Mouse (Mus musculus) layer of hippocampus, postnatal 14 days (tissue): ENCODE measurements around the gene Spsb1. TPM values are rescaled to one million over a fixed set of nuclear protein-coding genes. Genes with fewer than 3 reads are reported as not detected.

Experiments
- DNase-seq, 2 experiments: peaks; one replicate each; pipeline ENCODE4 v3.0.0; 2021 to 2022; ENCODE audit warnings: low spot score in 2 of 2, mixed read lengths in 1 of 2
- long read RNA-seq, 2 experiments: library from polyadenylated mRNA; stranded (forward); transcript quantifications; one replicate each; pipeline ENCODE4 v2.0.0; 2021
- total RNA-seq, 2 experiments: library from RNA; stranded (reverse); gene quantifications; 2 replicates each; pipeline ENCODE4 v1.2.3; 2021

Gene Spsb1
- total RNA-seq, result 10 to 100 TPM; 25.3 to 29.1 TPM
- long read RNA-seq, experiment 1, transcript Spsb1-201 (3 exons, 3,092 nt), result major isoform, 16 of 24 reads
- long read RNA-seq, experiment 1, partial matches to known transcripts, result 0 of 24 reads
- long read RNA-seq, experiment 1, other reads (novel, unspliced or antisense), result 5 of 24 reads
- long read RNA-seq, experiment 2, transcript Spsb1-201 (3 exons, 3,092 nt), result major isoform, 19 of 24 reads
- long read RNA-seq, experiment 2, partial matches to known transcripts, result 0 of 24 reads
- long read RNA-seq, experiment 2, other reads (novel, unspliced or antisense), result 5 of 24 reads

DNA sequence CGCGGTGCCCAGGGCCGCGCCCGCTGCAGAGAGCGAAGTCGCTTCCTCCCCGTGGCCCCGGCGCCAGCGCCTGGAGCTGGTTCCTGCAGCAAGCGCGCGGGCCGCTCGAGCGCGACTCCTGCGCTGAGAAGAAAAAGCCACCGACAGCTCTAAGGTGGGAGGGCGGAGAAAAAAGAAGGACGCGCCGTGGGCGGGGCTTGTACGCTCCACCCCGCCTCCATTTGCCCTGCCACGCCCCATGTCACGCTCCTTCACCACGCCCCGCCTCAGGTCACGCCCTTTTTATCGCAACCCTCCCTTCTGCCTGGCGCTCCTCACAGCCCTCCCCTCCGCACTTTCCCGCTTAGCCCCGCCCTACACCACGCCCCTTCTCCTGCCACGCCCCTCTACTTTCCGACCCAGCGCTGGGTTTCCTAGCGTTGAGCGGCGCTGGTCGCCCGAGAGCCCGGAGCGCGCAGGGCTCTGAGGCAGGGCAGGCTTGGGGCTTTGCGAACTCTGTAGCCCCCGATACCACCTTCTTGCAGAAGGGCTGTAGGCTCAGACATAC is at the start of gene Spsb1:
Gene Spsb1 (minus strand): TSS at position 151 of the 547 bp plus-strand sequence.
- DNase-seq, result peak; percentile 94 to 97

DNA sequence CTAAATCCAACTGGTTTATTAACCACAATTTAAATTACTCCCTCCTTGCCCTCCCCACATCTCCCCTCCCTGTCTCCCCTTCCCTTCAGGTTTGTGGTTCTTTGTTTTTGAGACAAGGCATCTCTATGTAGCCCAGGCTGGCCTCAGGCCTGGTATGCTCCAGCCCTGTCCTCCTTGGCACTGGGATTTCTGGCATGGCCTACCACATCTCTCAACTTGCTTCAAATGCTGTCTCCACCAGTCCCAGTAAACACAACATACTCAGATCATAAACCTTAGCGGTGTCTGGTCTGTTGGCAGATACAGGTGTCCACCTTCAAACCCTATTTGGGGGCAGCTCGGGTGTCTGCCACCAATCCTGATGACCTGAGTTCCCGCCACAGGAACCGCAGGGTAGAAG is 48.8 kb upstream of the Spsb1 start:
- DNase-seq, result no peak

DNA sequence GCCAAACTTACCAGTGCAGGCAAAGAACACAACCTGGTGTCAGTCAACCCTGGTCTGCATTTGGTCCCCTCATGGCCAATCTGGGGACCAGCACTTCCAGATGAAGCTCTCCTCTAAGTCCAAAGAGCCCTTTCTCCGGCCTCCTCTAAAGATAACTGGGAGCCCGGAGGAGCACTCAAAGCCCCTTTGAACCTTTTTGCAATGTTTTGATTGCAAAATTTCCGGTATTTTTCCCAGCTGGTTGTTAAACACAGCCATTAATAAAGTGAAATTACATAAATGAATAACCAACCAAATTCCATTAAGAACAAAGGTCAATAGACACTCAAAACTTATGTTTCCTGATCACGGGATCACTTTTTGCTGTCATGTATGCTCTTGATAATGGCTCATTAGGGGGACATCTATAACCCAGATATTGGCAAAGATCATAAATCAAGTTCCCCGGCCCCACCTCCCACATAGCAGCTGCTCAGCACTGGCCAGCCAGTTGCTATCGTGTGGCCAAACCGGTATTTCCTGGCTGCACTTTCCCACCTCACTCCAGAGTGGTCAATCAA is 48.3 kb upstream of the Spsb1 start:
- DNase-seq, result no peak

DNA sequence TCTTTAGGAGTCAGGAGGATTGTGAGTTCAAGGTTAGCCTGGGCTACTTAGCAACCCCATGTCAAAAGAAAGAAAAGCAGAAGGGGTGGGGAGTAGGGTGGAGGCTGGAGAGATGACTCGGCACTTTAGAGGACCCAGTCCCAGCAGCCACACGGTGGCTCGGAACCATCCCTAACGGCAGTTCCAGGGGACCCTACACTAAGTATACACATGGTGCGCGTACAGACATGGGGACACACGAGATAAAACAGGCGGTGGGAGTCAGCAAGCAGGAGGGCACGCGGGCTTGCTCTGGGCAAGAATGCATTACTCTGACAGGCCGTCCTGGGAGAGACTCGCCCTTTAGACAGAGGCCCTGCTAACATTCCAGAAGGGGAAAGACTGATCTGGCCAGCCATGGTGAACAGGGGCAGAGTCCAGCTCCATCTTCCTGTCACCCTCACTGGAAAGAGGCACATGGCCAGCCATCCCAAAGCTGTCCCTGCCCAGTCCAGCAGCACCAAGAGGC is 47.2 kb upstream of the Spsb1 start:
- no peak for DNase-seq

DNA sequence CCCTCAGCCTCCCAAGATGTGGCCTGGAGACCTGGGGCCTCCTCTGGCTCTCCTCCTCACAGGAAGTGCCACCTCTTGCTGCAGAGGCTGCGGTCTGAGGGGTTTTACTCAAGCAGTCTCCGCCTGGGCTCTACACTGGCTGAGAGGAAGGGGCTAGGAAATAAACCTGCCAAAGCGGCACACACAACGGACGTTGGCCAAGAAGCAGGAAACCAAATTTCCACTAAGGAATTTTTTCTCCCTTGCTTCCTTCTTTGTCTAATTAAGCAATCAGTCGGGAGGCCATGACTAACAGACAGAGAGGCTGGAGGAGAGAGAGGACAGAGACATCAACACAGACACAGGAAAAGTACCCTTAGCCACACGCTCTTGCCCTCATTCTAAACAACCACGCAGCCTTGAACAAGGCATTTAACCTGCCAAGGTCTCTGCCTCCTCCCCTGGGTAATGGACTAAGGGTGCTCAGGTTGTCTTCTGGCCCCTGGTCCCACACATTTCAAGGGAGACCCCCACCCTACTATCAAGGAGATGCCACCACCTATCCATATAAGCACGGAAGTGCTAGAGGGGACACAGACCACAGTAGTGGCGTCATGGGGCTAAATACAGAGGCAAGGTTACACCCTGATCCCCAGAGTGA is 46.5 kb upstream of the Spsb1 start:
- DNase-seq, result no peak

DNA sequence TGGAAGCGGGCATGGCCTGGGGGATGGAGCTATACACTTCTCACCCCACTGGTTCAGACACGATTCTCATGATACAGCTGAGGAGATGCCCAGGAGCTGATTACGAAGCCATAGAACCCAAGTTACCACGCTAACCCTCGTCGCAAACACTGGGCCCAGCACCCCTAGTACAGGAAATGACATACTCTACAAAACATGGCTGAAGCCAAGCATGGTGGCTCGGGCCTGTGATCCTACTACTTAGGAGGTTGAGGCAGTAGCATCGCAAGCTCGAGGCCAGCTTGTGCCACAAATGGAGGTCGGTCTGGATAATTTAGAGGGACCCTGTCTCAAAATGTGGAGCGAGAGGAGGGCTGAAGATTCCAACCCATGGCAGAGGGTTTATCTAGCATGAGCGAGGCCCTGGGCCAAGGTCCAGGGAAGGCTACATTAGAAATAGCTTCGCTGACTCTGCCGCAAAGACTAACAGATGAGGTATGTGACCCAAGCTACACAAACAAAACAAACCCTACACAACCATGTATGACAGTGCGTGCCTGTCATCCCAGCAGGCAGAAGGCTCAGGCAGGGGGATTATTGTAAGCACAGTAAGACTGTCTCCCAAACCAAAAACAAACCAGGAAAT is 45.2 kb upstream of the Spsb1 start:
- DNase-seq, result no peak

DNA sequence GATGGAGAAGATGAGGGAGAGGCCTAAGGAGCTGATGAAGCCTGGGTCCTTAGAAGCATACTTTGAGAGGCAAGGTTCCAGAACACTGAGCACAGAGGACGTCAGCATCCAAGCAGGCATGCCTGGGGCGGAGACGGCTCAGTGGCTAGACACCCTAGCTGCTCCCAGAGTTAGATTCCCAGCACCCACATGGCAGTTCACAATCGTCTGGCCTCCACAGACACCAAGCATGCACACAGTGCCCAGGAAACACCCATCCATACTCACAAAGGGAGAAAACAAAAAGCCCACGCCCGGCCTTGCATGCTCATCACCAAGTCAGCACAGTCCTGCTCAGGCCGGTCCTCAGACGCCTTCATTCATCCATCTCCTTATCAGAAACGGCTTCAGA is 44.7 kb upstream of the Spsb1 start:
- DNase-seq, result no peak

DNA sequence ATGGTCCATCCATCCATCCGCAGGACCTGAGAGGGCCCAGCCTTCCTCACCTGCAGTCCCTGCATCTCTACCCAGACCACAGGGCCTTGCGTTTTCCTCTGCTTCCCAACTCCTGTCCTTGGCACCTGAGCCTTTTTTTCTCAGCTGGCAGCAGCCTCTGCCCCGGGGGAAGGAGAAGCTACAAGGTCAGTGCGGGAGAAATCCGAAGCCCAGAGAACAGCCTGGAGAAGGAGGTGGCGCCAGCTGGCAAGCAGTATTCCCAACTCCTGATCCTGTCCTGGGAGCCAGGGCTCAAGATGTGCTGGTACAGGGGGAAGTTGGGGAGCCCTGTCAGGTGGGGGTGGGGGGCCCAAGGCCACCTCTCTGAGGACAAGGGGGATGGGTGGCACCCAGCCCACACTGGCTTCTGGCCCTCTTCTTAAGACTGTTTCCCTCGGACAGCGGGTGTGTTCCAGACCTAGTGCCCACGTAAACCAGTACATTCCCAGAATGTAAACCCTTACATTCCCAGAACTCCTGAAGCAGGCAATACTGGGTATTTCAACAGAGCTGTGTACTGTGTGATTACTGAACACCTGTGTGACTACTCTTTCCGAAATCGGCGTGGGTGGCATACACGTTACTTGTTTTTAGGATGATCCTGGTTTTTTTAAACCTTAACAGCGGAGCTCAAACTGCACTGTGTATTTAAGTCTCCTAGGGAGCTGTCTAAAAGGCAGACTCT is 44.1 kb upstream of the Spsb1 start:
- no peak for DNase-seq

DNA sequence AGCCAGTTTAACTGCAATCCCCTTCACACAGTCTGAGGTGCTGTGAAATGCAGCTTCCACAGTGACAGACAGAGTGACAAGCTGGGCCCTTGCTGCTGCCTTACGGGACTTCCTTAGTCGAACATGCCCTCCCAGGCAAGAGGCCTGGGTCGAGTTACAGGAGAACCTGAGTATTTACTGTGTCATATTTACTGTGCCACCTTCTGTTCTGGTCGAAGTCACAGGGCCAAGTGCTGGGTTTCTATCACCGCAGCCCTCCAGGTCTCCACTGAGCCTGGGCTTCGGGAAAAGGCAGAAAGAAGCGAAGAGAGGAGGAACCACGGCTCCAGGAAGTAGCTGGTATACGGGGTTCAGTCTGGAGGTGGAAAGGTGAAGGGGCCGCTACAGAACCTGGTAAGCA is 43.2 kb upstream of the Spsb1 start:
- DNase-seq, result no peak

DNA sequence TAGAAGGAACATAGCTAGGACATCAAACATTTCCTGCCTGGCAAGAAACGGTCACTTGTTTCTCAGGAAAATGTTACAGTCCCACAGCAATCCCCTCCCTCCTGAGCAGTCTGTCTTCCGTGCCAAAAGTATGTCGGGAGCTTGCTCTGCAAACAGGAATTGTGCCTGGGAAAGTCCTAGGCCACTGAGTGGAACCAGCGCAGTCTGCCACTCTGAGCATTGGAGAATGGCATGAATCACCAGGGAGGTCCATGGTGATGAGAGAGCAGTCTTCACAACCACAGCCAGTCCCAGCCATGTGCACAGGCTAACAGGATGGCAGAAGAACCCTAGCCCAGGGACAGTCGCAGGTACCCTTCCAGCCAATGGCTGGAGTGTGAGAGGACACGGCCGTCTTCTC is 41.6 kb upstream of the Spsb1 start:
- DNase-seq, result no peak

DNA sequence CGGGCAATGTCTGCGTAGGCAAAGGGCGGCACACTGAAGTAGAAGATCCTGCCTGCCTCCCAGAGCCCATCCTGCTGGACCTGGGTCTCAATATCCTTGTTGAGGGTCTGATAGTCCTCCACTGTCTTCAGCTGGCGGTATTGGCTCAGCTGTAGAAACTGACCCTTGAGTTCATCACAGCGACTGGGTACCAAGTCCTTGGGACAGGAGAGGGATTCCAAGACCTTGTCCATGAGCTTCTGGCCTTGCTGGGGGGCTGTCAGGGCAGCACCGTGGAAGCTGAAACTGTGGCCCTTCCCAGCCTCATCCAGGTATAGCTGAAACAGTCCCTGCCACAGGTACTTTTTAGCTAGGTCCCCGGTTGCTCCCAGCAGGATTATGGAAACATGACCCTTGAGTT is 41.1 kb upstream of the Spsb1 start:
- no peak for DNase-seq

DNA sequence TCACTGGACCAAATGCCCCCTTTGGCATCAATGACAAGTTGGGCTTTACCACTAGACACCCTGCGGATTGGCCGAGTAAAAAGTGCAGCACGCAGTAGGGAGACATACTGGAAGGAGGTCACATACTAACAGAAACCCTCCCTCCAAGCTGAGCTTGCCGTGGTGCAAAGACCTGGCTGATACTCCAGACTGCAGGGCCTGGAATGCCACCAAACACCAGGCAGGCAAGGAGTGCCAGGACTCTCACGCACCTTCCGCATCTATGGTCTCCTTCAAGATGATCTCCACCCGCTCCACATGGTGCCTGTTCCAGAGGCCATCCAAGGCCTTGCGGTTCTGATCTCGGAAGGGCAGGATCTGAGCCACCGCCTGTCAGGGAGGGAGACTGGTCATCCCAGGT is 39.4 kb upstream of the Spsb1 start:
- no peak for DNase-seq

DNA sequence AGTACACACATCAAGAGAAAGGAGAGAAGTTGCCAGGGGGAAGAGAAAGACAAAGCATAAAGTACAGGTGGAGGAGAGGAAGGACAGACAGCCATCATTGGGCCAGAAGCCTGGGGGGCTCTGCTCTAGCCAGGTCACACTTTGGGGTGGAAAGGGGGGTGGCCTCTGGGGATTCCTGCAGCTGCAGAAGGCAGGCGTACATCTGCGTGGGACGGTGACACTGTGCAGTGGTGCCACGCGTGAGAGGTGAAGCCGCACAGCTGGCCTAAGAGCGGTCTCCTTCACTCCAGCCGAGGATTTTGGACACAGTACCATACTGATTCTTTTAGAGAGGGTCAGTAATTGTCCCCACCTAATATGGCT is 37.8 kb upstream of the Spsb1 start:
- DNase-seq, result no peak

DNA sequence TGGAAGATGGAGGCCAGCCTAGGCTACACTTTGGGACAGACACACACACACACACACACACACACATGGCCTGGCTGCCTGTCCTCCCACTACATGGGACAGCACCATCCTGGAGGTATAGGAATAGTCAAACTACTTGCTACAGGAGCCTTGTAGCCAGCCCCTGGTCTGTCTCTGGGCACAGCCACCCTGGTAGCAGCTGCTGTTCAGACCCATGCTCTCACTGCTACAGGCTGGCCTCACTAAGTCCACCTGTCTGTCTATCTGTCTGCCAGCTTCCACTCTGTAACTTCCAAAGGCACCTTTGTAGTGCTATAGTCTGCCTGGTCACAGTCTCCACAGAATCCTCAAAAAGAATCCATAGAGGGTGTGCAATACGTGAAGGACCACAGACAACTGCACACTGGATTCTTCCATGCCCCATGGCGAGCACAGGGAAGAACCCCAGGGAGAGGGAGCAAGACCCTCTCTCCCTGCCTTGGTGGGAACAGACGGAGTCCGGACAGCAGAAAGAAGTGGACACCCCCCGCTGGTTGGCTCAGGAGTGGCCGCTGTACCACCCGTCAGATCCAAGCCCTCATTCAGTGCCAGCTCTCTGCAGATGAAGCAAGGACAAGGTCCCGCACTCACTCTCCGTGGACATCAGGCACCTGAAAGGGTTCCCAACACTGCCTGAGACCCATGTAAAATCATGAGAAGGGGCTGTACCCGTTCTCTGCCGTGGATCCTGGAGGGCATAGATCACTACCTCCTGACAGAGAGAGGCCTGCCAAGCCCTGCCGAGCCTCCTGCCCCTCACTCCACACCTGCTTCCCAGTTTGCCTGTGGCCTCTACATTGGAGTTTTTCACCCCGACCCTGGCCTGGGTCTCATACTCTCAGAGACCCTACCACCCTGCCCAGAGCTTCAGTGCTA is 37.2 kb upstream of the Spsb1 start:
- DNase-seq, result no peak

DNA sequence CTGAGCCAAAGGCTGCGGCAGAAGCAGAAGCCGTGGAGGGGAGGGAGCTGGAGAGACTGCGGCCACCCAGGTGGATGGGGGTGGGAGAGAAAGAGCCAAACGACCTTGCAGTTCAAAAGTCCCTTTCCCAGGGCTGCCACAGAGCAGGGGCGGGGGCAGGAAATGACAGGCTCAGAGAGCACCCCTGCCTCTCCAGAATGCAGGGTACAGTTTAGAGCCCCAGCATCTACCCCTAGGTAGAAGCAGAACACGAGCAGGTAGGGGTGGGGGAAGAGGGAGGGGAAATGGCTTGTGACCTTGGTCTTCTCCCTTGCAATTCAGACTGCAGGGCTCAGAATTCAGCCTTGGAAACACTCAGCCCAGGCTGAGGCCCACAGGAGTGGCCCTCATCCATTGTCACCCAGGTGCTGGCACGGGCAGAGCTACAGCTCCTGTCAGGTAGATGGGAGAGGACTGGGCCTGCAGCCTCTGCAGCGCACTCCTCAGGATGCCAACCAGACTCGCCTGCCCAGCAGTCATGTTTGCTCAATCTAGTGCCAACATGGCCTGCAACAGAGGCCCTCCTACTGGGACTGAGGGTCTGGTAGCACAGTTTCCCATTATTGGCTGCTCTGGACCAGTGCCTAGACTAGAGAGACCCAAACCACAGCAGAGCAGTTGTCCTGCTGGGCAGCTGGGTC is 36.3 kb upstream of the Spsb1 start:
- peak in 1 of 2 experiments; percentile 44 for DNase-seq

DNA sequence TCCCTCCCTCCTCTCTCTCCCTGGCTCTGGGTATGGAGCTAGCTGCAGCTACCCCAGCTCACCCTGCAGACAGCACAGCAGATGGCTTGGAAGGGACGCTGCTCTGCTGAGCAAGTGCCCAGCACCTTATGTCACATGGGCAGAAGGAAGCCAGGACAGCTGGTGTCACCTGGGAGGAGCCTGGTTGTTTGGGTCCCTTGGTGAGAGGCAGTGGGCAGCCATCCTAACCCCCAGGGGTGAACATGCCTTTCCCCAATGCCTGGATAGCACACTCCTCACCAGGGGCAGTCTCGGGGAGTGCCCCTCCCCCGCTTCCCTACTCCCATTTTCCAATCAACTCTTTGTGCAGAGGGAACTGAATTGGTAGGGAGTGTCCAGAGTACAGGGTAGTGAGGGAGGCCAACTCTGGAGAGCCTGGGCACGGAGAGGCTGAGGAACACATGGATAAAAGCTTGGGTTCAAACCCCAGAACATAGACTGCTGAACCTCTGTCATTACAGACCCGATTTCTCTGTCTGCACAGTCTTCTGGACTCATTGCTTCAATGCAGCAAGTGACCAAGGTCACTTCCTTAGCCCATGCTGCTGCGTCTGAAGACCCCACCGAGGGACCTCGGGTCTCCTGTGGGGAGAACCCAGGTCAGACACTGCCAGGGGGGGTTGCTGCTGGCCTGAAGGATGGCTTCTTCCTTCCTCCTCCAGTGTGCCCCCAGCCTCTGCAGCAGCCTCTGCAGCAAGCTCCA is 35.5 kb upstream of the Spsb1 start:
- DNase-seq, result peak; percentile 58 to 66

DNA sequence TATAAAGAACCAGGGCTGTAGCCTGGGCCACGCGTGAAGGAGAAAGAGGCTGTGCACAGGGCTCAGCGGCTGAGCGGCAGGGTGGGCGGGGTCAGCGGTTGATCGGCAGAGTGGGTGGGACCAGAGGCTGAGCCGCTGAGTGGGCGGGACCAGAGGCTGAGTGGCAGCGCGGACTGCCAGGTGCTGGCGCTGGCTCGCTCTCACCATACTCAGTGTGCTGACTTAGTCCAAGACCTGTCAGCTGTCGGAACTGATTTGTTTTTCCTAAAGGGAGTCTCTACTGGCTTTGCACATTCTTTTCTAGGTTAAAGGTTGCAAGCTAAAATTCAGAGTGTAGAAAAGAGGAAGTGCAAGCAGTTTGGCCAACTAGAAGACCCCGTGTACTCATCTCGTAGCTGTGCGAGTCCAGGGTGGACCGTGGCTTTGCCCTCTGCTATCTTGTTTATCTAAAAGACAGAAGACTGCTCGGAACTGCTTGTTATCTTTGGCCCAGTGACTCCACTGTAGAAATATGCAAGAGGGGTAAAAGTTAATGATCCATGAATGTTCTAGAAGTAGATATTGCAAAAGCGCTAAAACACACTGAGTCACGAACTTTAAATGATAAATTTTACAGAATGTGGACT is 34.2 kb upstream of the Spsb1 start:
- peak; percentile 81 to 88 for DNase-seq

DNA sequence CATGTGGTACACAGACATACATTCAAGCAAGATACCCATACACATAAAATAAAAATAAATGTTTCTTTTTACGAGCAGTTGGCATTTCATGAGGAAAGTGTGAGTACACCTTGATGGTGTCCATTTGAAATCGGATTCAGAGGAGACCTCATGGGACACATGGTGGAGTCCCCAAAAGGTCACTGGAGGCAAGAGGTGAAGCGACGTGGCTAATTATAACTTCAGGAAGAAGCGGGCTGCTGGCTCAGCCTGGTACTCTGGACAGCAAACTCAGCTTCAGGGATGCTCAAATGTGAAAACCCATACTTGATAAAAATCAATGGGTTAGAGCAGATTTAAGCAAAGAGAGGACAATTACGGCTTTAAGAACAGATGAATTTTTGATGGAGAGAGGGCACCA is 33.5 kb upstream of the Spsb1 start:
- DNase-seq, result no peak
